Mouse (Mus musculus) midbrain, embryonic 16.5 days (tissue): ENCODE measurements around the gene Gm38431. TPM values are rescaled to one million over a fixed set of nuclear protein-coding genes. Genes with fewer than 3 reads are reported as not detected.
"Not testable (repeated sequence)": the region's sequence is repeated elsewhere in the genome, so short reads cannot be mapped to it uniquely, and the experiment has no call there.

Experiments
- ATAC-seq: fragments of 200-750 bp; cut with Nextera tagmentation; 2 replicates; pipeline ENCODE4 v1.8.0; 2017; ENCODE audit warnings: moderate TSS enrichment
- H3K27ac ChIP-seq: fragments of 300-500 bp; sonication (generic); 2 replicates; pipeline ENCODE4 v1.5.1; 2014; ENCODE audit warnings: mild to moderate bottlenecking, low read length, mixed read lengths
- H3K27me3 ChIP-seq: fragments of 300-500 bp; sonication (generic); 2 replicates; pipeline ENCODE4 v1.6.1; 2014; ENCODE audit warnings: low read depth, low read length, mixed read lengths; ENCODE audit not compliant: control insufficient read depth, insufficient read depth
- H3K36me3 ChIP-seq: fragments of 300-500 bp; sonication (generic); 2 replicates; pipeline ENCODE4 v1.6.1; 2014; ENCODE audit warnings: mild to moderate bottlenecking, low read length, moderate library complexity, mixed read lengths; ENCODE audit not compliant: control insufficient read depth, insufficient read depth
- H3K4me1 ChIP-seq: fragments of 300-500 bp; sonication (generic); 2 replicates; pipeline ENCODE4 v1.6.1; 2014; ENCODE audit warnings: mild to moderate bottlenecking, low read length, mixed read lengths; ENCODE audit not compliant: control insufficient read depth, insufficient read depth
- H3K4me2 ChIP-seq: fragments of 300-500 bp; sonication (generic); 2 replicates; pipeline ENCODE4 v1.6.1; 2014; ENCODE audit warnings: mild to moderate bottlenecking, low read length, mixed read lengths
- H3K4me3 ChIP-seq: fragments of 300-500 bp; sonication (generic); 2 replicates; pipeline ENCODE4 v1.5.1; 2014; ENCODE audit warnings: low read depth, mild to moderate bottlenecking, low read length, moderate library complexity, mixed read lengths
- H3K9ac ChIP-seq: fragments of 300-500 bp; sonication (generic); 2 replicates; pipeline ENCODE4 v1.6.1; 2014; ENCODE audit warnings: low read depth, low read length, mixed read lengths
- H3K9me3 ChIP-seq: fragments of 300-500 bp; sonication (generic); replicated peaks from 2 replicates; pipeline ENCODE4 v1.6.1; 2014; ENCODE audit warnings: mild to moderate bottlenecking, low read length, mixed read lengths; ENCODE audit not compliant: control insufficient read depth, poor library complexity, severe bottlenecking
- WGBS: fragments of 180-500 bp; shearing (Covaris S2); extraction: QIAGEN DNeasy Blood & Tissue Kit; methylation state at CpG from one replicate; pipeline ENCODE4 v1.1.7; 2014; 5-methylcytosine and 5-hydroxymethylcytosine counted together
- polyA plus RNA-seq: library from polyadenylated mRNA; unstranded; fragments of >200 nt; fragmentation: Nextera tagmentation; extraction: Ambion mirVana; gene quantifications from 2 replicates; pipeline ENCODE4 v1.2.1, GENCODE M21; 2015

Gene Gm38431
- polyA plus RNA-seq, 1 experiment from 2014 or later, result 1.9 TPM

DNA sequence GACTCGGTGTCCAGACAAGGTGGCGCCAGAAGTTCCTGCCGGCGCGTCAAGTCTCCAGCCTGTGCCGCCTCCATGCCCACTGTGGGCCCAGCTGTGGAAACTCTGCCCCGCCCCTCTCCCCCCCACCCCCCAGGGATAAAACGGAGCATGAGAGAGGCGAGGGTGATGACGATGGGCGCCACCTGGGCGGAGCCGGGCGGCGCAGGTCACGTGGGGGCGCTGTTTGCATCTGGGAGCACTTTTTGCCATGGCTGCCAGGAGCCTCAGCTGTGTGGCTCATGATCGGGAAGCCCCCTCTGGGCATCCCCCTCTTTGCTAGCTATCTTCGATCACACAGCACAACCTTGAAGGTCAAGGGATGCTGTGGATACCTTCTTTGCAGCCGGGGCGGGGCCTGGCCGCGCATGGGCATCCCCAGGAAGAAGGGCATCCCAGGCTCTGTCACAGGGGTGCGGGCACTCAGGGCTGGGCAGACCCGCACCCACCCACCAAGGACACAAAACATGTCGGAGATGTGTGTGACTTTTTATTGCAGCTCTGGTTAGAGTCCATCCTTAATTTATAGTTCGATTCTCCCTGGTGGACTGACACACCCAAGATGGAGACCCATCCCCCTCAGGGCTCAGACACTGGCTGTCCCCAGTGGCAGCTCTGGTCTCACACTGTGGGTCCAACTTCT lies 24.7 kb downstream of the Gm38431 start, which contains the start of gene Zglp1:
Zglp1 (minus strand) TSS at position 88 of the 679 bp plus-strand sequence.
- H3K9me3 ChIP-seq, result no peaks in the 10 kb centered on the region
- ATAC-seq, result no peak
- H3K4me1 ChIP-seq, result peaks cover 6% of the 10 kb centered on the region
- H3K27me3 ChIP-seq, result no peaks in the 10 kb centered on the region
- H3K27ac ChIP-seq, result no peak within 1 kb of the TSS
- no peak within 1 kb of the TSS for H3K4me2 ChIP-seq
- WGBS, result 88% methylated on average over 27 of the region's 27 CpGs
- peaks cover 22% of the 10 kb centered on the region for H3K36me3 ChIP-seq
- H3K9ac ChIP-seq, result no peak within 1 kb of the TSS
- no peak within 1 kb of the TSS for H3K4me3 ChIP-seq

DNA sequence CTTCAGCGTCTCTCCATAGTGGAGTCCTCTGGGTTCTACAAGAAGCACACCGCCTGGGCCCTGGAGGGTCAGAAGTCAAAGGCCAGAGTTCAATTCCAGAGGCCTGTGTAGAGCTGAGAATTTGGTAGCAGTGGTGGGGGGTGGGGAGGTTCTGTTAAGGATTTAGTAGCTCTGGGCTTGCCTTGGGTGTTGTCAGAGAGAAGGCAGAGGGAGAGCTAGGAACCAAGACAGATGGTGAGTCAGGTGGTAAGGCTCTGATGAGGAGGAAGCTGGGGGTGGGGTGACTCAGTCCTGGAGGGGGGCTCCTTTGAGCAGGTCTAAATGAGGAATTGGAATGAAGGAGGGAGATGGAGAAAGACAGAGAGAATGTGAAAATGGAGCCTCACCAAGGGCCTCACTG lies 28.9 kb downstream of the Gm38431 start:
- WGBS, result 91% methylated on average over 2 of the region's 2 CpGs
- H3K4me3 ChIP-seq, result no peak overlapping the region
- H3K4me1 ChIP-seq, result no peaks in the 10 kb centered on the region
- H3K27ac ChIP-seq, result no peak overlapping the region
- peaks cover 22% of the 10 kb centered on the region for H3K36me3 ChIP-seq
- H3K9me3 ChIP-seq, result no peaks in the 10 kb centered on the region
- H3K4me2 ChIP-seq, result no peak overlapping the region
- H3K27me3 ChIP-seq, result no peaks in the 10 kb centered on the region
- no peak overlapping the region for H3K9ac ChIP-seq
- no peak for ATAC-seq

GRCm38 (mm10) chr9:21051578-21051977 lies 40.2 kb downstream of the Gm38431 start:
- Histone ChIP-seq H3K9ac (no peak overlapping the region), H3K4me3 (no peak overlapping the region), H3K27ac (no peak overlapping the region), H3K27me3 (no peaks in the 10 kb centered on the region), H3K36me3 (no peaks in the 10 kb centered on the region), H3K9me3 (no peaks in the 10 kb centered on the region), H3K4me1 (no peaks in the 10 kb centered on the region), H3K4me2 (no peak overlapping the region)
- ATAC-seq, result no peak
- 70% methylated on average over 10 of the region's 10 CpGs for WGBS

- peaks cover 5% of the 10 kb centered on the region for H3K27me3 ChIP-seq
- H3K4me2 ChIP-seq, result no peak overlapping the region
- no peak overlapping the region for H3K9ac ChIP-seq
- 82% methylated on average over 3 of the region's 3 CpGs for WGBS
- no peaks in the 10 kb centered on the region for H3K9me3 ChIP-seq
- H3K4me3 ChIP-seq, result no peak overlapping the region
- no peaks in the 10 kb centered on the region for H3K4me1 ChIP-seq
- ATAC-seq, result no peak
- no peaks in the 10 kb centered on the region for H3K36me3 ChIP-seq
- H3K27ac ChIP-seq, result no peak overlapping the region
These were observed 46.6 kb downstream of the Gm38431 start for GRCm38 (mm10) chr9:21045235-21045634.

GRCm38 (mm10) chr9:21044785-21045184 lies 47.0 kb downstream of the Gm38431 start:
- H3K4me1 ChIP-seq, ATAC-seq, H3K36me3 ChIP-seq, H3K9ac ChIP-seq, H3K4me2 ChIP-seq, H3K4me3 ChIP-seq, H3K27ac ChIP-seq, H3K9me3 ChIP-seq, H3K27me3 ChIP-seq: not testable (repeated sequence)
- 68% methylated on average over 1 of the region's 1 CpGs for WGBS

DNA sequence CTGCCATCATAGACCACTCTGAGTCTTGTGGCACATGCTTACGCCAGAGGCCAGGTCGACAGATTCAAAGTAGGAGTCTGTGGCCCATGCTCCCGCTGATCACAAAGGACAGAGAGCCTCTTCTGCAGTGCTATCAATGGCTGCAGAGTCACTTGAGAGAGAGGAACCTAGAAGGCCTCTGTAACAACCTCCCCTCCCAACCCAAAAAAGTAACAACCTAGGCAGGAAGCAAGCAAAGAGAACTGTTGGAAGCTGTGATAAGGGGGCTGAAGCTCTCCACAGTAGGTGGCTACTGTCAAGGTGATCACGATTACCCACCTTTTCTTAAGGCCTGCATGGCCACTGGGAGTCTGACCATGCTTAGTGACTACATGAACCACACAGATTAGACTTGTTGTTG lies 48.2 kb downstream of the Gm38431 start:
- no peaks in the 10 kb centered on the region for H3K9me3 ChIP-seq
- no peaks in the 10 kb centered on the region for H3K4me1 ChIP-seq
- 93% methylated on average over 4 of the region's 4 CpGs for WGBS
- H3K36me3 ChIP-seq, result no peaks in the 10 kb centered on the region
- no peak overlapping the region for H3K4me2 ChIP-seq
- H3K9ac ChIP-seq, result no peak overlapping the region
- H3K4me3 ChIP-seq, result no peak overlapping the region
- ATAC-seq, result no peak
- no peak overlapping the region for H3K27ac ChIP-seq
- H3K27me3 ChIP-seq, result peaks cover 18% of the 10 kb centered on the region

DNA sequence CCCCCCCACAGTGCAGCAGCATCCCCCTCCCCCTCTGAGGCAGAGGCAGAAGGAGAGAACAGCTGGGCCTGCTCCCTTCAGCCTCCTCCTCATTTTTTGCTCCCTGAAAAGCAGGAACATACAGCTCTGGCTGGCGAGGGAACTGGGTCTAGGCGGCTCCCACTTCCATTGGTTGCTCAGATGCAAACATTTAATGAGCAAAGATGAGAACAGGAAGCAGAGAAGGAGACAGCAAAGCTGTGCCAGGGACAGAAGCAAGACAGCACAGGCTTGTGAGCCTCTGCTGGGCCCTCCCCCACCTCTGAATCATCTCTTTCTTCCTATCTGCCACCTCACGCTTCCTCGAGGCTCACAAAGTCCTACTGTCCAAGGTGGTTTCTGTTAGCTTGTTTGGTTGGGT lies 50.5 kb downstream of the Gm38431 start:
- Histone ChIP-seq H3K4me1 (peaks cover 18% of the 10 kb centered on the region), H3K27me3 (peaks cover 41% of the 10 kb centered on the region), H3K9ac (no peak overlapping the region), H3K36me3 (no peaks in the 10 kb centered on the region), H3K9me3 (no peaks in the 10 kb centered on the region), H3K4me3 (no peak overlapping the region), H3K4me2 (no peak overlapping the region), H3K27ac (no peak overlapping the region)
- WGBS, result 52% methylated on average over 4 of the region's 4 CpGs
- ATAC-seq, result no peak

DNA sequence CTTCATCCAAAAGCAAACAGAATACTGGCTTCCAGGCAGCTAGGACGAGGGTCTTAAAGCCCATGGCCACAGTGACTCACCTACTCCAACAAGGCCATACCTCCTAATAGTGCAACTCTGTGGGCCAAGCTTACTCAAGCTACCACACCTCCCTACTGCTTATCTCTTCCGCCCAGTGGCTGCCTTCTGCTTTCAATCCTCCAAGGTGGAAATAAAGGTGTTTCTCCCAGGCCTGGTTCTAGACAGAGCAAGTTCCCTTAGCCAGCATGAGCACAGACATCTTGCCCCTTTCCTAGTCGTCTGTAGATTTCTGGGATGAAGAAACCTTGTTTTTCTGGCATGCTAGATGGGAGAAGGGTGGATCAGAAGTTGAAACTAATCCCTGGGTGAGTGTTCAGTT lies 52.0 kb downstream of the Gm38431 start:
- Histone ChIP-seq H3K4me2 (no peak overlapping the region), H3K4me1 (peaks cover 26% of the 10 kb centered on the region), H3K9me3 (no peaks in the 10 kb centered on the region), H3K4me3 (no peak overlapping the region), H3K9ac (no peak overlapping the region), H3K27me3 (peaks cover 55% of the 10 kb centered on the region), H3K27ac (no peak overlapping the region), H3K36me3 (no peaks in the 10 kb centered on the region)
- WGBS, result 70% methylated on average over 3 of the region's 3 CpGs
- ATAC-seq, result no peak

DNA sequence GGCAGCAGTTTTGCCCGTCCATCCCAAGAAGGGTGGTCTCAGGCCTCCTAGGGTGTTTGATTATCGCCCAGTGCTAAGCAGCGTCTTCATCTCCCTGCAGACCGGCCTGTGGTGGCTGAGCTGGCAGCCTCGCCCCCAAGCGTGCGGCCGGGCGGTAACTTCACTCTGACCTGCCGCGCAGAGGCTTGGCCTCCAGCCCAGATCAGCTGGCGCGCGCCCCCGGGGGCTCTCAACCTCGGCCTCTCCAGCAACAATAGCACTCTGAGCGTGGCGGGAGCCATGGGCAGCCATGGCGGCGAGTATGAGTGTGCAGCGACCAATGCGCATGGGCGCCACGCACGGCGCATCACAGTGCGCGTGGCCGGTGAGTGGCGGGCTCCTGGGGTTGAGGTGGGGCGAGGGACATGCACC lies 54.3 kb downstream of the Gm38431 start:
- Histone ChIP-seq H3K4me1 (peaks cover 41% of the 10 kb centered on the region), H3K27ac (no peak overlapping the region), H3K9me3 (no peaks in the 10 kb centered on the region), H3K36me3 (no peaks in the 10 kb centered on the region), H3K4me3 (peak overlapping the region; percentile 57), H3K27me3 (peaks cover 74% of the 10 kb centered on the region), H3K4me2 (peak overlapping the region; percentile 86), H3K9ac (peak overlapping the region; percentile 84)
- peak; percentile 76 for ATAC-seq
- WGBS, result 1% methylated on average over 31 of the region's 31 CpGs
